Mouse (Mus musculus) adrenal gland, adult 18-20 months (tissue): ENCODE results near the gene Uxs1. TPM values are rescaled to one million over a fixed set of nuclear protein-coding genes. Genes with fewer than 3 reads are reported as not detected.

Experiments used
- DNase-seq, 2 experiments: peaks; one replicate each; pipeline ENCODE4 v3.0.0; 2021 to 2022; ENCODE audit warnings: low spot score in 2 of 2
- long read RNA-seq, 2 experiments: library from polyadenylated mRNA; stranded (forward); transcript quantifications; one replicate each; pipeline ENCODE4 v2.0.0; 2021
- total RNA-seq, 2 experiments: library from RNA; stranded (reverse); gene quantifications; 1 replicate in 1 of 2; 2 replicates in 1 of 2; pipeline ENCODE4 v1.2.3; 2021

Uxs1 gene
- 10 to 100 TPM; 48.0 to 59.3 TPM for total RNA-seq
- long read RNA-seq, experiment 1, full-length matches to known transcripts = 12 of 14 reads
- long read RNA-seq, experiment 1, partial matches to known transcripts = 0 of 14 reads
- long read RNA-seq, experiment 1, other reads (novel, unspliced or antisense) = 2 of 14 reads
- long read RNA-seq, experiment 2, full-length matches to known transcripts = 28 of 41 reads
- long read RNA-seq, experiment 2, partial matches to known transcripts = 1 of 41 reads
- long read RNA-seq, experiment 2, other reads (novel, unspliced or antisense) = 12 of 41 reads

- peak; percentile 94 to 96 for DNase-seq
Observed at GRCm38 (mm10) chr1:43827763-43828194, at the start of gene Uxs1. Uxs1 (minus strand) TSS chr1:43827800.

- no peak for DNase-seq
Observed at GRCm38 (mm10) chr1:43877233-43877632, 49.6 kb upstream of the Uxs1 start.

GRCm38 (mm10) chr1:43871116-43871515 lies 43.5 kb upstream of the Uxs1 start:
- no peak for DNase-seq

- DNase-seq = no peak
Observed at GRCm38 (mm10) chr1:43868510-43868909, 40.9 kb upstream of the Uxs1 start.

- no peak for DNase-seq
Observed at GRCm38 (mm10) chr1:43864758-43865157, 37.2 kb upstream of the Uxs1 start.

GRCm38 (mm10) chr1:43862614-43863013 lies 35.0 kb upstream of the Uxs1 start:
- no peak for DNase-seq

DNA sequence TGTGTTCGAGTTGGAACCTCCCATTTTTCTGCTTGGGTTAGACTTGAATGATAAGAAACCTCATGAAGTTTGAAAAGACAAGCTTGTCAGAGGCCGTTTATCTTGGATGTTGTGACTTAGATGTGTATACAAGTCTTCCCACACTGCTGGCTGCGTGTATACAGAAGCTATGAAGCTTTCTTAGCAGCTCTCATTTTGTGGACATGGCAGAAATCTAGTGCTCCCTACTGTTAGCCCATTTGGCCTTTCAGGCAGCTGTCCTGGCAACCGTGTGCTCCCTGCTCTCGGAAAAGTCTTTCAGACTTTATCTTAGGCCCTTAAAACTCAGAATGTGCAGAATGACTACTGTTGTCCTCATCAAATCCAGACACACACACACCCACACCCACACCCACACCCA lies 31.4 kb upstream of the Uxs1 start:
- no peak for DNase-seq

DNA sequence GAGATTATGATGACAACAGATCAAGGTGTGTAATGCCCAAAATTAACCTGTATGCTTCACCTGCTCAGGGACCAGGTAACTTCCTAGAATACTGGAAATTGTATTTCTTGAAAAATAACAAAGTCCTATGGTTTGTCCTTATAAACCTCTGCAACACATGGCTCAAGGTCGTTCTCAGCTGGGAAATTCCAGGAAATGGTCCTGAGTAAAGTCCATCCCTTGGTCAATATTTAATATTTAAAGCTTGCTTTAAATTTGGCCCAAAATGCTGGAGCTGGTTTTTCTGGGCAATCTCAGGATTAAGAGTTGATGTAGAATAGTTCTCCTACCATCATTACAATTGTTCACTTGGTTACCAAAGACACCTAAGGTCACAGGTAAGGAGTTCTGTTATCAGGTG lies 30.1 kb upstream of the Uxs1 start:
- no peak for DNase-seq

- DNase-seq = no peak
Observed at GRCm38 (mm10) chr1:43855591-43855990, 28.0 kb upstream of the Uxs1 start.

DNA sequence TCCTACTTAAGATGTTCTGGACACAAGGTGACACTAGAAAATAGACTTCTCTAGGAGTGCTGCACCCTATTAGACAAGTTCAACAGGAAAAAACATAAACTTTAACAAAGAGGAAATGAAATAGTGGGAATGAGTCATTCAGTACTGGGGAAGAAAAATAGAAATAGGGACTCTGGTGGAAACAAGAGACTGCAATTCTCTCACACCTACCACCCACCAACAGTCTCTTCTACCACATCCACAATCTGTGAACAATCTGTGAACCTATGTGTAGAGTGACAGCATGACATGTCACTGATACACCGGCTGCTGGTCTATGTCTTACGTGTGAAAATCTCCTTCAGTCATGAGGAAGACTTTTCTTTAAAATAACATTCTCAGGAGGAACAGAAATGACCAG lies 15.8 kb upstream of the Uxs1 start:
- DNase-seq = no peak

DNA sequence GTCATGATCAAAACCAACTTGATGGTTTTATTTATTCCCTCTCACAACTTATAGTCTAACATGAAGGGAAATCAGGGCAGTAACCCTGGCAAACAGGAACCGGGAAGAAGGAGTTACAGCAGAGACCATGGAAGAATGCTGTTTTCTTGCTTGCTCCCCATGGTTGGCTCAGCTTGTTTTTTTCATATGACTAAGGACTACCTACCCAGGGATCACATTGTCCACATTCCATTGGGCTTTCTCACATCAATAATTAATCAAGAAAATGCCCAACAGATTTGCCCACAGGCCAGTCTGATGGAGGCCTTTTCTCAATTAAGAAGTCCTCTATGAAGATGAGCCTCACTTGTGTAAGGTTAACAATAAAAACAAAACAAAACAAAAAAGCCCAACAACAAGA lies 9.6 kb upstream of the Uxs1 start:
- DNase-seq = no peak

GRCm38 (mm10) chr1:43830096-43830495 lies 2.5 kb upstream of the Uxs1 start:
- no peak for DNase-seq

DNA sequence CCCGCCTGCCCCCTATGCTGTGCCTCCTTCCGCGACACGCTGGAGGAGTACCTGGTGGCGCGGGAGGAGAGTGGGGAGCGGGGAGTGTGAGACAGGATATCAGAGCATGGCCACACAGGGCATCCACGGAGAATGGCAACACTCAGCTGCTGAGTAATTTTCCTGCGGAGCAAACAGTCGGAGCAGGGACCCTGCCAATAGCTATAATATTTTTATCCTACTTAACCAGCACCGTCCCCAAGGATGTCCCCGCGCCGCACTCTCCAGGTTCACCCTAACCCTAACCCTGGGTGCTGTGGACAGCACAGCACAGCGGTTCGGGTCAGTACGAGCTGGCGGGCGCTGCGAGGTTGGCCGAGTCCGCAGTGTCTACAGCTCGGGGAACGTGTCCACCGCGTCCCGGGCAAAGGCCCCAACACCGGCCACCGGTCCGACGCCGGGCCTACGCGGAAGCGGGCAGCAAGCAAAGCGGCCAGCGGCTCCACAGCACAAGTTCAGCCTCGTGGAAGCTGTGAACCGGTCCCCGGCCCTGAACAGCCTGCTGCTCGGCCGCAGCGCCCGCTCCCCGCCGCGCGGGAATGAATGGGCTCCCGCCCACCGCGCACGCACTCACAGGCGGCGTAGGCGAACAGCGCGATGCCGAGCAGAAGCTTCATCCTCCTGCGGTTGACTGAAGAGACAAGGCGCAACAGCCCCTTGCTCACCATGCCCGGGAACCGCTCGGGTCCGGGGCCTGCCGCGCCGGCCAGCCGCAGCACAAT lies 418 bp downstream of the Uxs1 start:
- peak in 1 of 2 experiments; percentile 32 for DNase-seq

DNA sequence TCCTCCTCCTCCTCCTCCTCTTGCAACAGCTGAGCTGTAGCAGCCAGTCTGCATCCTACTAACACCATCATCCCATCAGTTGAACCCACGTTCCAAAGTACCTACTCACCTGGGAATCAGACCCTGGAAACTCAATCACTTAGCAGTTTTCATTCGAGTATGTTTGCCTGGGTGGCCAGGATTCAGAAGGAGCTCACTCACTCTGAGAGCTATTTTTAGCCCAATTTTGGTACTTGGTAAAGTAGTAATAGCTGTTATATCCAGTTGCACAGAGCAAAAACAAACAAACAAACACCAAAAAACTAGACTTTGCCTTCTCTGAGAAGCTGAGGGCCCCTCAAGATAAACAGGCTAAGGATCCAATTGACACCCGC lies 985 bp downstream of the Uxs1 start:
- no peak for DNase-seq

- DNase-seq = no peak
Observed at GRCm38 (mm10) chr1:43823406-43823805, 4.2 kb downstream of the Uxs1 start.

- DNase-seq = peak in 1 of 2 experiments; percentile 39
Observed at GRCm38 (mm10) chr1:43822586-43822985, 5.0 kb downstream of the Uxs1 start.

DNA sequence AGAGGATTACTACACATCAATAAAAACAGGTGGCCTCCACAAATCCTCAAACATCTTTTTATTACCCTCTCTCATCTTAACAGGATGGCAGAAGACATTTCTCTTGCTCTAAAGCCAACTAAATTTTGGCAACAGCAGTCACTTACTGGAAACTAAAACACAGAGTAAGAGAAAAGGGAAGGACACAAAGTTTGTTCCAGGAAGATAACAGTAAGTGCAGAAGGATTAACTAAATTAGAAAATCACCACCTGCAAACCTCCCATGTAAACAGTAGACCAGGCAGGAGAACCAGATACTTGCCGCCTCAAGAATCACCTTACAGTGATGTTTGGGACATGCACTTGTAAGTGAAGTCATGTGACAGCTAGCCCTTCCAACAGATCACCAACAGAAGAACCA lies 5.8 kb downstream of the Uxs1 start:
- DNase-seq = no peak

GRCm38 (mm10) chr1:43820571-43820970 lies 7.0 kb downstream of the Uxs1 start:
- no peak for DNase-seq

- no peak for DNase-seq
Observed at GRCm38 (mm10) chr1:43819091-43819490, 8.5 kb downstream of the Uxs1 start.

GRCm38 (mm10) chr1:43818356-43818755 lies 9.2 kb downstream of the Uxs1 start:
- DNase-seq = no peak

GRCm38 (mm10) chr1:43811764-43812163 lies 15.8 kb downstream of the Uxs1 start:
- DNase-seq = no peak

GRCm38 (mm10) chr1:43811055-43811454 lies 16.5 kb downstream of the Uxs1 start:
- no peak for DNase-seq

- DNase-seq = no peak
Observed at GRCm38 (mm10) chr1:43809351-43809750, 18.2 kb downstream of the Uxs1 start.
